Comparison of ENCODE assay signal across 9 mouse cellular contexts in the genomic region with DNA sequence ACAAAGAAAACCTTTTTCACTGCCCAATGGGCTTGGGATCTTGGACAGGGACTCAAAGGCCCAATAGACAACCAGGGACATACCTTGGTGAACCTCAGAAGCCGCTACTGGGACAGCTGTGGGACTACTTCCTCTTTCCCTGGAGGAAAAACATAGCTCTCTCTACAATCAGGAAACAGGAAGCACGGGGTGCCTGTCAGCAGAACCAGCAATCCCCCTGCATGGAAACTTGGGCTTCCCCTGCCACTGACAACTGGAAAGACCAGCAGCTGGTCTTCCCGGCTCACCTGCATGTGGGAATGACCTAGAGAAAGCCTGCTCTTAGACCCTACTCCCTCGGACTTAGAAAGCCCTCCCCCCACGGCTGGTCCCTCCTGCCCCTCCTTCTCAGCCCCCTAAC.
DNase-seq lines count a peak whose midpoint lies in the region; ATAC-seq and TF ChIP-seq lines count a peak whose summit lies in the region.
"Had no signal": no experiment of that assay in that cellular context is flagged by ENCODE, and none has a peak within 500 bp of the region (broad histone marks: within the 10 kb centered on the region; RNA-seq: fewer than 3 reads in every experiment).

No protein-coding gene starts in this region.

- H3K27ac ChIP-seq in kidney, embryonic 16.5 days (ENCODE audit: low read length) = no peak overlapping the region
- H3K27ac ChIP-seq in lung, postnatal 0 days (ENCODE audit: low read length) = no peak overlapping the region
- no peak overlapping the region for H3K27ac ChIP-seq in midbrain, postnatal 0 days (ENCODE audit: low read depth, low read length)

- 30% methylated on average over 5 of the region's 5 CpGs for WGBS in kidney, embryonic 16.5 days
- WGBS in lung, postnatal 0 days = 36% methylated on average over 5 of the region's 5 CpGs
- 66% methylated on average over 5 of the region's 5 CpGs for WGBS in midbrain, postnatal 0 days

- no peak overlapping the region for H3K4me3 ChIP-seq in kidney, embryonic 16.5 days (ENCODE audit: low read length)
- peak overlapping the region; percentile 56; the same call in 1 of the 2 replicates for H3K4me3 ChIP-seq in G1E (ENCODE audit: low read depth, low read length)
- H3K4me3 ChIP-seq in lung, postnatal 0 days (ENCODE audit: low read depth, low read length) = no peak overlapping the region
- no peak overlapping the region for H3K4me3 ChIP-seq in midbrain, postnatal 0 days (ENCODE audit: low read depth, low read length)

- peaks cover 6% of the 10 kb centered on the region; the same call in 1 of the 2 replicates for H3K9me3 ChIP-seq in kidney, embryonic 16.5 days (ENCODE audit: low read length)
- H3K9me3 ChIP-seq in G1E (replicated peaks) = no peaks in the 10 kb centered on the region
- H3K9me3 ChIP-seq in lung, postnatal 0 days (ENCODE audit: low read length) = no peaks in the 10 kb centered on the region
- H3K9me3 ChIP-seq in midbrain, postnatal 0 days (ENCODE audit: low read length) = no peaks in the 10 kb centered on the region

- ATAC-seq in kidney, embryonic 16.5 days (ENCODE audit: low FRiP score, low TSS enrichment) = no peak
- peak; percentile 22; the same call in 1 of the 2 replicates for ATAC-seq in G1E (ENCODE audit: extremely low read depth, insufficient number of reproducible peaks, low FRiP score, poor library complexity, severe bottlenecking)
- ATAC-seq in lung, postnatal 0 days = no peak
- ATAC-seq in midbrain, postnatal 0 days (ENCODE audit: low FRiP score) = no peak

- no peaks in the 10 kb centered on the region for H3K36me3 ChIP-seq in kidney, embryonic 16.5 days (ENCODE audit: insufficient read depth, low read length)
- H3K36me3 ChIP-seq in G1E (replicated peaks) = no peaks in the 10 kb centered on the region
- H3K36me3 ChIP-seq in lung, postnatal 0 days (ENCODE audit: insufficient read depth, low read length) = no peaks in the 10 kb centered on the region
- H3K36me3 ChIP-seq in midbrain, postnatal 0 days (ENCODE audit: insufficient read depth, low read length) = no peaks in the 10 kb centered on the region

- TF ChIP-seq CTCF in G1E (IDR thresholded peaks at IDR 0.05; ENCODE audit: low read depth, low read length) = no peak
- TF ChIP-seq CTCF in lung, postnatal 0 days (IDR thresholded peaks at IDR 0.05) = no peak
- TF ChIP-seq CTCF in midbrain, postnatal 0 days (IDR thresholded peaks at IDR 0.05) = no peak

- H3K4me1 ChIP-seq in kidney, embryonic 16.5 days (ENCODE audit: insufficient read depth, low read length) = peaks cover 44% of the 10 kb centered on the region
- peaks cover 50% of the 10 kb centered on the region for H3K4me1 ChIP-seq in G1E (ENCODE audit: insufficient read depth, low read depth, low read length)
- H3K4me1 ChIP-seq in lung, postnatal 0 days (ENCODE audit: insufficient read depth, low read depth, low read length) = no peaks in the 10 kb centered on the region
- H3K4me1 ChIP-seq in midbrain, postnatal 0 days (ENCODE audit: insufficient read depth, low read length) = peaks cover 2% of the 10 kb centered on the region; the same call in 1 of the 2 replicates

- H3K27me3 ChIP-seq in kidney, embryonic 16.5 days (ENCODE audit: insufficient read depth, low read length) = no peaks in the 10 kb centered on the region
- peaks cover 13% of the 10 kb centered on the region; the same call in 1 of the 2 replicates for H3K27me3 ChIP-seq in G1E (ENCODE audit: insufficient read depth, low read length)
- no peaks in the 10 kb centered on the region for H3K27me3 ChIP-seq in lung, postnatal 0 days (replicated peaks; ENCODE audit: insufficient read depth, low read length)
- H3K27me3 ChIP-seq in midbrain, postnatal 0 days (ENCODE audit: insufficient read depth, low read length) = no peaks in the 10 kb centered on the region

- no peak for TF ChIP-seq EP300 in lung, postnatal 0 days (IDR thresholded peaks at IDR 0.05)

- no peak for DNase-seq in kidney, adult 18-20 months
- DNase-seq in G1E (ENCODE audit: low spot score) = peak; percentile 59
- peak; percentile 35 to 38 for DNase-seq in heart, postnatal 10 days
- DNase-seq in lung, postnatal 0 days (ENCODE audit: low spot score) = peak; percentile 33
- no peak for DNase-seq in cerebellum, postnatal 10 days
- DNase-seq in cerebellum, adult 9-10 months = no peak
- DNase-seq in midbrain, postnatal 0 days (ENCODE audit: low spot score) = no peak
- DNase-seq: left cerebral cortex, postnatal 4 days had no signal

- H3K9ac ChIP-seq in kidney, embryonic 16.5 days (replicated peaks; ENCODE audit: low read length) = peak overlapping the region; percentile 45; the same call in 1 of the 2 replicates
- H3K9ac ChIP-seq in lung, postnatal 0 days (replicated peaks; ENCODE audit: low read depth) = no peak overlapping the region
- H3K9ac ChIP-seq in midbrain, postnatal 0 days (replicated peaks; ENCODE audit: low read length, poor library complexity, severe bottlenecking) = no peak overlapping the region

- H3K4me2 ChIP-seq in kidney, embryonic 16.5 days (replicated peaks; ENCODE audit: low read depth, low read length) = peak overlapping the region; percentile 31
- peak overlapping the region; percentile 42 for H3K4me2 ChIP-seq in lung, postnatal 0 days (replicated peaks; ENCODE audit: low read depth, low read length)
- no peak overlapping the region for H3K4me2 ChIP-seq in midbrain, postnatal 0 days (ENCODE audit: low read depth, low read length, poor library complexity, severe bottlenecking)

- intact Hi-C loops in heart, postnatal 10 days (cut with DNase I) = loop anchor here (5.0 kb wide), 1 partner anchor 114 kb away; no protein-coding TSS in a partner anchor

Comparison
In these comparisons a context has a peak if more than half of its experiments do, and no peak if none do; other contexts are left out.
1. DNase-seq: peak in G1E (single experiment), heart, postnatal 10 days (2 of 2) and lung, postnatal 0 days (single experiment); none in kidney, adult 18-20 months (single experiment), cerebellum, postnatal 10 days (0 of 2), cerebellum, adult 9-10 months (single experiment) and midbrain, postnatal 0 days (single experiment).